26 mouse cellular contexts compared by ENCODE assay signal in genomic region chr7:24405649-24406048, GRCm38 (mm10). TPM values are rescaled to one million over a fixed set of nuclear protein-coding genes. Genes with fewer than 3 reads are reported as not detected.
DNase-seq lines count a peak whose midpoint lies in the region; ATAC-seq and TF ChIP-seq lines count a peak whose summit lies in the region.
"Had no signal": no experiment of that assay in that cellular context is flagged by ENCODE, and none has a peak within 500 bp of the region (broad histone marks: within the 10 kb centered on the region; RNA-seq: fewer than 3 reads in every experiment).

No protein-coding gene starts in this region.

- no peak overlapping the region for H3K4me2 ChIP-seq in embryonic facial prominence, embryonic 13.5 days
- no peak overlapping the region for H3K4me2 ChIP-seq in hindbrain, embryonic 15.5 days
- H3K4me2 ChIP-seq in hindbrain, embryonic 12.5 days (replicated peaks): no peak overlapping the region
- no peak overlapping the region for H3K4me2 ChIP-seq in neural tube, embryonic 13.5 days
- no peak overlapping the region for H3K4me2 ChIP-seq in neural tube, embryonic 15.5 days
- H3K4me2 ChIP-seq: embryonic facial prominence, embryonic 12.5 days; forebrain, embryonic 12.5 days; forebrain, embryonic 15.5 days; heart, embryonic 13.5 days had no signal

- ATAC-seq in embryonic facial prominence, embryonic 13.5 days (ENCODE audit: insufficient number of reproducible peaks, insufficient read depth, low FRiP score, low TSS enrichment, low read depth): no peak
- ATAC-seq in hindbrain, embryonic 15.5 days (ENCODE audit: low FRiP score, low read depth): 0 out of 2 replicates have a peak, but pooled peaks have one; percentile 27
- no peak for ATAC-seq in hindbrain, embryonic 12.5 days (ENCODE audit: low FRiP score)
- no peak for ATAC-seq in neural tube, embryonic 13.5 days (ENCODE audit: low read depth)
- ATAC-seq in neural tube, embryonic 15.5 days (ENCODE audit: low FRiP score): no peak
- ATAC-seq: forebrain, embryonic 15.5 days; intestine, postnatal 0 days; Patski had no signal

- peaks cover 36% of the 10 kb centered on the region for H3K4me1 ChIP-seq in cerebellum, adult 2 months (ENCODE audit: control insufficient read depth, insufficient read depth, low read length)
- H3K4me1 ChIP-seq in embryonic facial prominence, embryonic 13.5 days: peaks cover 8% of the 10 kb centered on the region; the same call in 1 of the 2 replicates
- H3K4me1 ChIP-seq in embryonic facial prominence, embryonic 10.5 days: peaks cover 5% of the 10 kb centered on the region; the same call in 1 of the 2 replicates
- H3K4me1 ChIP-seq in hindbrain, embryonic 15.5 days (replicated peaks): peaks cover 18% of the 10 kb centered on the region
- H3K4me1 ChIP-seq in hindbrain, embryonic 12.5 days: peaks cover 13% of the 10 kb centered on the region
- H3K4me1 ChIP-seq in neural tube, embryonic 13.5 days (replicated peaks): peaks cover 26% of the 10 kb centered on the region
- peaks cover 20% of the 10 kb centered on the region for H3K4me1 ChIP-seq in neural tube, embryonic 15.5 days
- H3K4me1 ChIP-seq: embryonic facial prominence, embryonic 12.5 days had no signal

- TF ChIP-seq POLR2A in cerebellum, adult 2 months (IDR thresholded peaks at IDR 0.05; ENCODE audit: borderline replicate concordance, insufficient read depth, low read length): no peak

- no peak overlapping the region for H3K27ac ChIP-seq in cerebellum, adult 2 months (ENCODE audit: insufficient read depth, low read length)
- H3K27ac ChIP-seq in embryonic facial prominence, embryonic 13.5 days: no peak overlapping the region
- no peak overlapping the region for H3K27ac ChIP-seq in embryonic facial prominence, embryonic 10.5 days (replicated peaks)
- no peak overlapping the region for H3K27ac ChIP-seq in hindbrain, embryonic 15.5 days (replicated peaks)
- no peak overlapping the region for H3K27ac ChIP-seq in hindbrain, embryonic 12.5 days
- no peak overlapping the region for H3K27ac ChIP-seq in neural tube, embryonic 13.5 days (replicated peaks)
- no peak overlapping the region for H3K27ac ChIP-seq in neural tube, embryonic 15.5 days (replicated peaks)
- H3K27ac ChIP-seq: embryonic facial prominence, embryonic 12.5 days; forebrain, embryonic 12.5 days; heart, embryonic 10.5 days; heart, embryonic 13.5 days had no signal

- H3K36me3 ChIP-seq in embryonic facial prominence, embryonic 13.5 days: peaks cover 64% of the 10 kb centered on the region
- H3K36me3 ChIP-seq in embryonic facial prominence, embryonic 10.5 days (replicated peaks): peaks cover 84% of the 10 kb centered on the region
- H3K36me3 ChIP-seq in hindbrain, embryonic 15.5 days: peaks cover 17% of the 10 kb centered on the region
- peaks cover 65% of the 10 kb centered on the region for H3K36me3 ChIP-seq in hindbrain, embryonic 12.5 days
- peaks cover 58% of the 10 kb centered on the region for H3K36me3 ChIP-seq in neural tube, embryonic 13.5 days
- peaks cover 54% of the 10 kb centered on the region for H3K36me3 ChIP-seq in neural tube, embryonic 15.5 days

- H3K9ac ChIP-seq in embryonic facial prominence, embryonic 13.5 days: 0 out of 2 replicates have a peak overlapping the region, but pooled peaks have one; percentile 16
- H3K9ac ChIP-seq in hindbrain, embryonic 15.5 days: no peak overlapping the region
- no peak overlapping the region; the same call in 1 of the 2 replicates for H3K9ac ChIP-seq in hindbrain, embryonic 12.5 days
- H3K9ac ChIP-seq in neural tube, embryonic 13.5 days: peak overlapping the region; percentile 13; the same call in 1 of the 2 replicates
- H3K9ac ChIP-seq in neural tube, embryonic 15.5 days (replicated peaks): no peak overlapping the region
- H3K9ac ChIP-seq: embryonic facial prominence, embryonic 12.5 days; forebrain, embryonic 12.5 days; forebrain, embryonic 15.5 days; heart, embryonic 13.5 days had no signal

- no peak for TF ChIP-seq CTCF in cerebellum, adult 2 months (IDR thresholded peaks at IDR 0.05; ENCODE audit: borderline replicate concordance, insufficient read depth, low read depth, low read length)

- 87% methylated on average over 12 of the region's 13 CpGs for WGBS in cerebellum, adult 2 months
- WGBS in embryonic facial prominence, embryonic 13.5 days: 93% methylated on average over 13 of the region's 13 CpGs
- 93% methylated on average over 13 of the region's 13 CpGs for WGBS in embryonic facial prominence, embryonic 10.5 days
- 88% methylated on average over 10 of the region's 13 CpGs for WGBS in hindbrain, embryonic 15.5 days
- 90% methylated on average over 13 of the region's 13 CpGs for WGBS in hindbrain, embryonic 12.5 days
- 90% methylated on average over 13 of the region's 13 CpGs for WGBS in neural tube, embryonic 13.5 days
- WGBS in neural tube, embryonic 15.5 days: 87% methylated on average over 13 of the region's 13 CpGs

- DNase-seq in cerebellum, adult 11-12 months: peak; percentile 53
- DNase-seq in cerebellum, adult 2 months: no peak
- DNase-seq in embryonic facial prominence, embryonic 10.5 days (ENCODE audit: low spot score): no peak
- DNase-seq: adrenal gland, postnatal 10 days; adrenal gland, postnatal 36 days; gastrocnemius, postnatal 25 days; heart, adult 18-20 months; heart, postnatal 10 days; heart, postnatal 36 days; kidney, adult 2 months had no signal

- H3K9me3 ChIP-seq in embryonic facial prominence, embryonic 13.5 days: peaks cover 9% of the 10 kb centered on the region
- H3K9me3 ChIP-seq in embryonic facial prominence, embryonic 10.5 days: peaks cover 5% of the 10 kb centered on the region; the same call in 1 of the 2 replicates
- H3K9me3 ChIP-seq in hindbrain, embryonic 15.5 days: no peaks in the 10 kb centered on the region
- peaks cover 9% of the 10 kb centered on the region; the same call in 1 of the 2 replicates for H3K9me3 ChIP-seq in hindbrain, embryonic 12.5 days (replicated peaks)
- no peaks in the 10 kb centered on the region for H3K9me3 ChIP-seq in neural tube, embryonic 13.5 days
- no peaks in the 10 kb centered on the region for H3K9me3 ChIP-seq in neural tube, embryonic 15.5 days (replicated peaks)
- H3K9me3 ChIP-seq: forebrain, embryonic 15.5 days; heart, embryonic 13.5 days had no signal

- no peak overlapping the region for H3K4me3 ChIP-seq in cerebellum, adult 2 months (replicated peaks; ENCODE audit: insufficient read depth, low read depth, low read length)
- no peak overlapping the region for H3K4me3 ChIP-seq in embryonic facial prominence, embryonic 13.5 days
- H3K4me3 ChIP-seq in embryonic facial prominence, embryonic 10.5 days: no peak overlapping the region
- no peak overlapping the region for H3K4me3 ChIP-seq in hindbrain, embryonic 15.5 days
- H3K4me3 ChIP-seq in hindbrain, embryonic 12.5 days: no peak overlapping the region
- H3K4me3 ChIP-seq in neural tube, embryonic 13.5 days: no peak overlapping the region
- no peak overlapping the region for H3K4me3 ChIP-seq in neural tube, embryonic 15.5 days (replicated peaks)
- H3K4me3 ChIP-seq: embryonic facial prominence, embryonic 12.5 days; erythroblast, embryonic 14.5 days; forebrain, embryonic 12.5 days; forebrain, embryonic 15.5 days; heart, embryonic 10.5 days; heart, embryonic 13.5 days had no signal

- H3K27me3 ChIP-seq in cerebellum, adult 2 months (ENCODE audit: control insufficient read depth, insufficient read depth, low read length): no peaks in the 10 kb centered on the region
- no peaks in the 10 kb centered on the region for H3K27me3 ChIP-seq in embryonic facial prominence, embryonic 13.5 days
- no peaks in the 10 kb centered on the region for H3K27me3 ChIP-seq in embryonic facial prominence, embryonic 10.5 days (replicated peaks; ENCODE audit: low read depth, poor library complexity, severe bottlenecking)
- H3K27me3 ChIP-seq in hindbrain, embryonic 15.5 days: no peaks in the 10 kb centered on the region
- no peaks in the 10 kb centered on the region for H3K27me3 ChIP-seq in hindbrain, embryonic 12.5 days
- no peaks in the 10 kb centered on the region for H3K27me3 ChIP-seq in neural tube, embryonic 13.5 days
- H3K27me3 ChIP-seq in neural tube, embryonic 15.5 days (replicated peaks): no peaks in the 10 kb centered on the region
- H3K27me3 ChIP-seq: embryonic facial prominence, embryonic 12.5 days; forebrain, embryonic 12.5 days; forebrain, embryonic 15.5 days; heart, embryonic 13.5 days; Patski had no signal

RNA-seq across cellular contexts. Expression of gene Smg9, which starts 6.2 kb away (rescaled TPM):
- polyA plus RNA-seq in cerebellum, adult 2 months (2012; rRNA removed): 89.3 and 95.5 TPM in 2 replicates
- 21.6 and 27.0 TPM in 2 replicates for polyA plus RNA-seq in embryonic facial prominence, embryonic 13.5 days (2015; fragmentation: Nextera tagmentation; extraction: Ambion mirVana)
- 25.8 and 26.3 TPM in 2 replicates for polyA plus RNA-seq in embryonic facial prominence, embryonic 10.5 days (2016; fragmentation: Nextera tagmentation; extraction: Ambion mirVana)
- polyA plus RNA-seq in hindbrain, embryonic 15.5 days (2015; fragmentation: Nextera tagmentation; extraction: Ambion mirVana): 32.8 and 42.5 TPM in 2 replicates
- polyA plus RNA-seq in hindbrain, embryonic 12.5 days (2016; fragmentation: Nextera tagmentation; extraction: Ambion mirVana): 28.9 and 29.5 TPM in 2 replicates
- 36.2 and 37.7 TPM in 2 replicates for polyA plus RNA-seq in neural tube, embryonic 13.5 days (2015; fragmentation: Nextera tagmentation; extraction: Ambion mirVana)
- polyA plus RNA-seq in neural tube, embryonic 15.5 days (2015; fragmentation: Nextera tagmentation; extraction: Ambion mirVana): 34.4 and 38.3 TPM in 2 replicates

RNA-seq across cellular contexts. Expression of gene Kcnn4, which starts 35.6 kb away (rescaled TPM):
- 0.49 and 0.59 TPM in 2 replicates for polyA plus RNA-seq in cerebellum, adult 2 months (2012; rRNA removed)
- polyA plus RNA-seq in embryonic facial prominence, embryonic 13.5 days (2015; fragmentation: Nextera tagmentation; extraction: Ambion mirVana): 1.9 and 2.1 TPM in 2 replicates
- polyA plus RNA-seq in embryonic facial prominence, embryonic 10.5 days (2016; fragmentation: Nextera tagmentation; extraction: Ambion mirVana): 3.0 and 3.5 TPM in 2 replicates
- 2.3 and 2.9 TPM in 2 replicates for polyA plus RNA-seq in hindbrain, embryonic 15.5 days (2015; fragmentation: Nextera tagmentation; extraction: Ambion mirVana)
- 2.1 and 2.4 TPM in 2 replicates for polyA plus RNA-seq in hindbrain, embryonic 12.5 days (2016; fragmentation: Nextera tagmentation; extraction: Ambion mirVana)
- 2.1 and 2.2 TPM in 2 replicates for polyA plus RNA-seq in neural tube, embryonic 13.5 days (2015; fragmentation: Nextera tagmentation; extraction: Ambion mirVana)
- polyA plus RNA-seq in neural tube, embryonic 15.5 days (2015; fragmentation: Nextera tagmentation; extraction: Ambion mirVana): 3.0 and 11.2 TPM in 2 replicates
- polyA plus RNA-seq: Patski had no signal

RNA-seq across cellular contexts. Expression of gene Irgc1, which starts 46.4 kb away (rescaled TPM):
- polyA plus RNA-seq in cerebellum, adult 2 months (2012; rRNA removed): not detected in 2 replicates
- polyA plus RNA-seq in embryonic facial prominence, embryonic 13.5 days (2015; fragmentation: Nextera tagmentation; extraction: Ambion mirVana): not detected in 2 replicates
- polyA plus RNA-seq in embryonic facial prominence, embryonic 10.5 days (2016; fragmentation: Nextera tagmentation; extraction: Ambion mirVana): not detected in 2 replicates
- polyA plus RNA-seq in hindbrain, embryonic 15.5 days (2015; fragmentation: Nextera tagmentation; extraction: Ambion mirVana): not detected in 2 replicates
- polyA plus RNA-seq in hindbrain, embryonic 12.5 days (2016; fragmentation: Nextera tagmentation; extraction: Ambion mirVana): not detected in 2 replicates
- polyA plus RNA-seq in neural tube, embryonic 13.5 days (2015; fragmentation: Nextera tagmentation; extraction: Ambion mirVana): not detected in 2 replicates
- not detected in 2 replicates for polyA plus RNA-seq in neural tube, embryonic 15.5 days (2015; fragmentation: Nextera tagmentation; extraction: Ambion mirVana)
- polyA plus RNA-seq: embryonic facial prominence, embryonic 12.5 days; erythroblast, embryonic 14.5 days; forebrain, embryonic 12.5 days; forebrain, embryonic 15.5 days; heart, embryonic 10.5 days; heart, embryonic 13.5 days; hindbrain, embryonic 11.5 days; intestine, embryonic 14.5 days; intestine, postnatal 0 days; Patski had no signal

RNA-seq across cellular contexts. Expression of gene Plaur, which starts 56.6 kb away (rescaled TPM):
- 0.79 and 0.97 TPM in 2 replicates for polyA plus RNA-seq in cerebellum, adult 2 months (2012; rRNA removed)
- polyA plus RNA-seq in embryonic facial prominence, embryonic 13.5 days (2015; fragmentation: Nextera tagmentation; extraction: Ambion mirVana): 2.6 and 3.8 TPM in 2 replicates
- polyA plus RNA-seq in embryonic facial prominence, embryonic 10.5 days (2016; fragmentation: Nextera tagmentation; extraction: Ambion mirVana): 1.7 TPM in 2 replicates
- 1.3 and 1.5 TPM in 2 replicates for polyA plus RNA-seq in hindbrain, embryonic 15.5 days (2015; fragmentation: Nextera tagmentation; extraction: Ambion mirVana)
- 0.59 and 0.95 TPM in 2 replicates for polyA plus RNA-seq in hindbrain, embryonic 12.5 days (2016; fragmentation: Nextera tagmentation; extraction: Ambion mirVana)
- polyA plus RNA-seq in neural tube, embryonic 13.5 days (2015; fragmentation: Nextera tagmentation; extraction: Ambion mirVana): 1.3 and 2.2 TPM in 2 replicates
- polyA plus RNA-seq in neural tube, embryonic 15.5 days (2015; fragmentation: Nextera tagmentation; extraction: Ambion mirVana): 1.7 and 4.6 TPM in 2 replicates

RNA-seq across cellular contexts. Expression of gene Lypd5, which starts 56.7 kb away (rescaled TPM):
- polyA plus RNA-seq in cerebellum, adult 2 months (2012; rRNA removed): not detected in 2 replicates
- 0.45 and 0.91 TPM in 2 replicates for polyA plus RNA-seq in embryonic facial prominence, embryonic 13.5 days (2015; fragmentation: Nextera tagmentation; extraction: Ambion mirVana)
- not detected in 2 replicates for polyA plus RNA-seq in embryonic facial prominence, embryonic 10.5 days (2016; fragmentation: Nextera tagmentation; extraction: Ambion mirVana)
- not detected in 2 replicates for polyA plus RNA-seq in hindbrain, embryonic 15.5 days (2015; fragmentation: Nextera tagmentation; extraction: Ambion mirVana)
- polyA plus RNA-seq in hindbrain, embryonic 12.5 days (2016; fragmentation: Nextera tagmentation; extraction: Ambion mirVana): not detected in 2 replicates
- not detected in 2 replicates for polyA plus RNA-seq in neural tube, embryonic 13.5 days (2015; fragmentation: Nextera tagmentation; extraction: Ambion mirVana)
- polyA plus RNA-seq in neural tube, embryonic 15.5 days (2015; fragmentation: Nextera tagmentation; extraction: Ambion mirVana): 0.06 TPM in 1 of 2 replicates, not detected in the other
- polyA plus RNA-seq: embryonic facial prominence, embryonic 12.5 days; erythroblast, embryonic 14.5 days; forebrain, embryonic 12.5 days; forebrain, embryonic 15.5 days; G1E; heart, embryonic 10.5 days; heart, embryonic 13.5 days; hindbrain, embryonic 11.5 days; intestine, embryonic 14.5 days; intestine, postnatal 0 days; kidney, adult 2 months; Patski had no signal

Comparison
In these comparisons a context has a peak if more than half of its experiments do, and no peak if none do; other contexts are left out.
1. H3K9ac ChIP-seq: peak in embryonic facial prominence, embryonic 13.5 days (single experiment) and neural tube, embryonic 13.5 days (single experiment); none in hindbrain, embryonic 15.5 days (single experiment), hindbrain, embryonic 12.5 days (single experiment) and neural tube, embryonic 15.5 days (single experiment).